Mouse (Mus musculus): ENCODE measurements at regions not wholly inside any gene's neighbourhood (a gene's known extent, or its start where the extent isn't known, plus 50 kb on each side); places are given as distances from the start of the nearest gene placed in this dataset.

DNA sequence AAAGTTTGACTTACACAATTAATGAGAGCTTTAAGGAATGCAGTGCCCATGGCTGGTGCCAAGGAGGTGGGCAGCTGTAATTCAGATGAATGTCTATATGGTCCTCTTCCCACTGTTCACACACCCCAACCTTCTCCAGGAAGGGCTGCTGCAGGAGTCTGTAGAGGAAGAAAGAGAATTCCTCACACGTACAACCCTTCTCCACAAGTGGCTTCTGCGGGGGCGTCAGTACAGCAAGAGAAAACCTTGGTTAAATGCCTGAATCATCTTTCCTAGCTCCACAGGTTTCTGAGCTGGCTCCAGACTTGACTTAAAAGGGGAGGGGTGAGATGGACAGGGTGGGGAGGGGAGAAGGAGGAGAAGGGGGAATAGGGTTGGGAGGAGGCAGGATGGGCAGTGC lies 306.3 kb downstream of the Tbc1d1 start:
- DNase-seq (ENCODE audit: low spot score): no peak

DNA sequence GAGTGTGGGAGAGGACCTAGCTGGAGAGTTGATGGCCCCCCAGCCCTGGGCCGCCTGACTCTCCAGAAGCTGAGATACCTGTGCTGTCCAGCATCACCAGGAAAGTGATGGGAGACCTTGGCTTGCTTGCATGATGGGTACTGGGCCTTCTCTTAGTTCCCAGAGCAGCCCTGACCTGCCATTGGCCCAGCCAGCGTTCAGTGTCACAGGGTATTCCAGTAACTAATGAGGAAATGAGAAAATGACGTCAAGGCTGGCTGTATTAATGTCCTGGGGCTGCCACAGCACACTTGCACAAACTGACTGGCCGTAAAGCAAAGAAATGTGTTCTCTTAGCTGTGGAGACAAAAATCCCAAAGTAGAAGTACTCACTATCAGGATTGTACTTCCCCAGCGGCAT lies 307.5 kb downstream of the Tbc1d1 start:
- DNase-seq (ENCODE audit: low spot score): no peak

DNA sequence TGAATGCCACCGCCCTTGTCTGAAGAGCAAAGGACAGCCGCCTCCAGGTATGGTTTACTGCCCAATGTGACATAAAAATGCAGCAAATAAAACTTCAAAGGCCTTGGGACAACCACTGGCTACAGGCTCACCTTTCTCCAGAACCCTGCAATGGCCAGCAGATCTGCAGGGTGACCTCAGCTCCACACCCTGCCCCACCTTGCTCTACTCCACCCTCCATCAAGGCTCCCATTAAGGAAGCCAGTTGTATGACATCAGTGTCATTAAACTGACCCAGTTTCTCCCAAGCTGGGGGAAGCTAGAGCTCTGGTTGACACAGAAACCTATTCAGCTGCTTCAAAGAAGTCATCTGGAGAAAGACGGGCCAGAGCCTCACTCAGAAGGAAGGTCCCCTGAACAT lies 310.2 kb downstream of the Tbc1d1 start:
- no peak for DNase-seq (ENCODE audit: low spot score)

DNA sequence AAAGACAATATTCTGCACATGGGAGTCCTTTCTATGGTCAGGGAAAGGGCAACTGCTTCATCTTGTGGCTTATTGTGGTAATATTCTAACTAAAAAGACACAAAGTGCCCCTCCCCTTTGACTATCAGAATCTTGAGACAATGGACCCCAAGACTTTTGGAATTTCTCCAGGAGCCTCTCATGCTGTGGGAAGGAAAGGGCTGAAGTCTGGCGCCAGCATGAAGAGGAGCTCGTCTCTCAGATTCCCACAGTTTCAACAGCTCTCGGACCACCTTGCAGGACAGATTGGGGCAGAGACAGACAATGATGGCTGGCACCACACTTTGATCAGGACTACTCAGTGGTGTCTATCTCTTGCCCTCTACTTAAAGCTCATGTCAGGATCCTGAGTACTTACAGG lies 311.8 kb downstream of the Tbc1d1 start:
- DNase-seq (ENCODE audit: low spot score): no peak

DNA sequence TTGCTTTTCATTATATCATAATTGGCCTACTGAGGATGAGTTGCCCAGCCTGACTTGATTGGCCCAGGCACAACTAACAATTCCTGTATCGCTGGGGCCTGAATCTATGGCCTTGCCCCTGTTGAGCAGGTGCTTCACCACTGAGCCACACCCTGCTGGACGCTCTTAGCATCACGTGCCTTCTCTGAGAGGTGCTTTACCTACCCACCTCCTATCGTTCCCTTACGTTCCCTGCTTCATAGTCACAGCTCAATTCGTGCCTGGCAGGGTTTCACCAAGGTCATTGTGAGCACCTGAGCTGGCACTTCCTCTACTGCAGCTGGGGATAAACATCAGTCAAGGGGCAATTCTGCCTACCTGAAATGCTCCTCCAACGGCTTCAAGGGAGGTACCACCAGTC lies 312.2 kb downstream of the Tbc1d1 start:
- DNase-seq (ENCODE audit: low spot score): no peak

DNA sequence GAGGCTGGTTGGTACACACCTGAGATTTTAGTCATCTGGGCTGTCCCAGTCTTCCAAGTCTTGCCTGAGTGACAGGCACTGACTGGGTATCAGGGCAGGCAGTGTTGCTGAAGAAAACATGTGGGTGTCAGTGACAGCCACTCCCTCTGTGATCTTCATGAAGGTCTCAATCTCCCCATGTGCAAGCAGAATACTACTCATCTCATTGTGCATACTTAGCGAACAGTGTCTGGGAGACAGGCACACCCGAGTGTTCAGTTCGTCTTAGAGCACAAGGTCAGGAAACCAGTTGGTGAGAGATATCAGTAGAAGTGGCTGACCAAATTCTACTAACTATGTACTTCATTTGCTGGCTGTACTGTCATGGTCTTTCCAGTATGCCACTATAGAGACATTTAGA lies 315.9 kb downstream of the Tbc1d1 start:
- no peak for DNase-seq (ENCODE audit: low spot score)

DNA sequence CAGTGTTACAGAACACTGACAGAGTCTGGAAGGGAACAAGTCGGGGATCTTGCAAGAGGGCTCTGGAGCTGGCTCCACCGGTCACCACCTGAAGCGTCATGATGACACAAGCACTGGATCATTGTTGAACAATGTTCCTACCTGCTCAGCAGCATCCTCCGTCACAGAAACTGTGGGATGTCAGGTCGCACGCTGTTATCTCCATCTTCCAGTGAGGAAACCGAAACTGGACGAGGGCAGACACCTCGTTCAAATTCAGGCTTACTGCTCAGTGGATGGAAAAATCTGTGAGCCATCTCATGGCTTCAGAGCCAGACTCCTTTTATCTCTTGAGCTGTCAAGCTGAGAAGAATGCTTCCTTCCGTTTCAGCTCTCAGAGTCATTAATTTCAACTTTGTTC lies 316.3 kb downstream of the Tbc1d1 start:
- DNase-seq (ENCODE audit: low spot score): no peak

DNA sequence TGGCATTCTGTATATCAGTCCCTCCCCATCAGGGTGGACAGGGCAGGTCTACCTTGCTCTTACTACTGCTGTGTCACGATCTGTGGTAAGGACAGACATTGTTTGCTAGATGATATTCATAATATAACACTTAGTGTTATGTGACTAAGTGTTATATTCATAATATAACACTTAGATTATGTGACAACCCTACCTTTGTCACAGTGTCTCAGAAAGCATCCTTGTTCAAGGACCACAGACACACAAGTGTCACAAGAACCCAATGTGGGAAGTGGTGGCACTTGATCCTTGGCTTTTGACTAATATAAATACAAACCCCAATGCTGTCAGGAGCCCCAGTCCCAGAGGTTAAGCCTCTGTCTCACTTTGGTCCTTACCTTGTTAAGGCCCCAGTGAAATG lies 318.8 kb downstream of the Tbc1d1 start:
- no peak for DNase-seq (ENCODE audit: low spot score)

DNA sequence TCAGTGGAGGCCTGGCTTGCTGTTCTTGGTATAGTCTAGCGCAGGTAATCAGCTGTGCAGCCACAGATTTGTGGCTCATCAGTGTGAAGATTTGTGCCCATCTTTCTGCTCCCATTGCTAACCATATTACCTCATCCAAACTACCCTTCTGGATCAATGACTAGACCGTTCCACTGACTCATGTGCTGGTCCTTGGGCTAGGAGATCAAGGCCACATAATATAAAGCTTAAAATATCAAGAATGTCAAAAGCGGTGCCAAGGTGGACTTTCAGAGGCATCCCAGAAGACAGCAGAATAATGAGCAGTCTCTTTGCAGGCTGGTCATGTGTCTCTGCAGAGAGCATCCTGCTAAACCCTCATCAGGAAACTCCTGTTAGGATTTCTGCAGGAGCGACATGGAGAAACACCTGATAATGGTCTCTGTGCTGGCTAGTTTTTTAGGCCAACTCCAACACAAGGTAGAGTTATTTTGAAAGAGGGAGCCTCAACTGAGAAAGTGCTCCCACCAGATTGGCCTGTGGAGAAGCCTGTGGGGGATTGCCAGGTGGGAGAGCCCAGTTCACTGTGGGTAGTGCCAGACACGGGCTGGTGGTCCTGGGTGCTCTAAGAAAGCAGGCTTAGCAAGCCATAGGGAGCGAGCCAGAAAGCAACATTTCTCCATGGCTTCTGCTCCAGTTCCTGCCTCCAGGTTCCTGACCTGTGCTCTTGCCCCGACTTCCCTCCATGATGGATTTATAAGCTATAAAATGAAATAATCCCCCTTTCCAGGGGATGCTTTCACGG lies 319.8 kb downstream of the Tbc1d1 start:
- no peak for DNase-seq (ENCODE audit: low spot score)

DNA sequence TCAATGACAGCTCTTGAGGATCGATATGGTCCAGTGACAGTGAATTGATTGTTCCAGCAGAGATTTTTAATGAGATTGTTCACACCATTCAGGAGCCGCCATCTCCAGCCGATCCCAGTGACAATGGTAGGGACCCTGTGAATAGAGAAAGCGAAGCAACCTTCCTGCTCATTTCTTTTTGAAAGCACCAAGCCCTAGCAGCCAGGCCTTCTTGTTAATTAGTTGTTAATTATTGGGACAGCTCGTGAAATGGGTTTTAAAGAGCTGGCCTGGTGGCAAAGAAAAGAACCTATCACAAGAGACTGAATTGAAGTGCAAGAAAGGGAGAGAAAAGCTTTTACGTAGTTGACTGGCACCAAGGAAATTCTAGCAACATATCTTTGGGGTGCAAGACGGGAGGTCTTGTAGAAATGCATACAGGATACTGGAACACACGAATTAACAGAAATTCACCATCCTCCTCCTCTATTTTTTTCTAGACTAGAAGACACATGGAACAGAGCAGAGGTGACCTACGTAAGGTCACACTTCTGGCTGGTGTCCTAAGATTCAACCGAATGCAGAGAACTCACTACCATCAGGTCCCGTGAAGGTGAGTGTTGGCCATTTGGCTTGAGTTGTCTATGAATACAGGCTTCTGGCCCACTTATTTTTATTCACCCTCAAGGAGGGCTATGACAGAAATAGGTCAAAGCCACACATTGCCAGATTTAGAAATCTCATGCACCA lies 320.7 kb downstream of the Tbc1d1 start:
- DNase-seq (ENCODE audit: low spot score): no peak

DNA sequence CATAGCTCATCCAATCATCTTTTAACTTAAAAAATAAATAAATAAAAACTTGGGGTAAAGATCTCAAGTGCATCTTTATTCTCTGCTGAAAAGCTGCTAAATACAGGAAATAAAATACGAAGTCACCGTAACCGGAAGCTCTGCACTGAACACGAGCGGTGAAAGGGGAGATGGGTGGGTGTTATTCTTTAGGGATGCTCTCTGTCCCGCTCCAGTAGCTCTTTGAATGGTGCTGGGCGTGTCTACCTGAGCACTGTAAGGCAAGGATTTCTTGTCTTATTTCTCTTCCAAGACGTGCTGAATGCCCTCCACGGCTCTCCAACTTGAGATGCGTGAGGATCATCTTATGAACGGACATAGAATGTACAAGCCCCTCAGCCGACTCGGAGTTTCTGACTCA lies 322.0 kb downstream of the Tbc1d1 start:
- DNase-seq (ENCODE audit: low spot score): no peak

DNA sequence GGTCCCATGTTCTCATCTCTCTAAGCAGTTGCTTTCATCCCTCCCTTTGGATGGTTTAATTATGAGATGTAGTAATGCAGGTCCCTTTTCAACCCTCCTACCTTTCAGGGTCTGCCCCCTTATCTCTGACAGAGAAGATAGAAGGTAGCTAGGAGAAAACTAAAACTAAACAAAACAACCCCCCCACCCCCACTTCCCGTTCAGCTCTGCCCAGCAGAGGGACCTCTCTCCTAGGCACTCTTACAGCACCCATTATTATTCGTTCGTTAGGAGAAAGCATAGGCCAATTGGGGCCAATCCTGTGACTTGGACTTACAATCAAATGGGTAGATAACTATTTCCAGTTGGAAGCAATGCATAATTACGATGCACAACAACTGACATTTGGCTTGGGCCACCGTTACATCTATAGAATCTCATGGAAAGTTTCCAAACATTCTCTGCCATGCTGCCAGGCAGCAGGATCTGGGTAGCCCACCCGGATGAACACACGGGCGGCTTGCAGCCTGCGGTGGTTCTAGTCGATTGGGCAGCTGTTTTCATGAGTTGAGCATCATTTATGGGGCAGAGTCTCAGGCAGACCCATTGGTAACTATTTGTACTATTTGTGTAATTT lies 322.6 kb downstream of the Tbc1d1 start:
- DNase-seq (ENCODE audit: low spot score): no peak

DNA sequence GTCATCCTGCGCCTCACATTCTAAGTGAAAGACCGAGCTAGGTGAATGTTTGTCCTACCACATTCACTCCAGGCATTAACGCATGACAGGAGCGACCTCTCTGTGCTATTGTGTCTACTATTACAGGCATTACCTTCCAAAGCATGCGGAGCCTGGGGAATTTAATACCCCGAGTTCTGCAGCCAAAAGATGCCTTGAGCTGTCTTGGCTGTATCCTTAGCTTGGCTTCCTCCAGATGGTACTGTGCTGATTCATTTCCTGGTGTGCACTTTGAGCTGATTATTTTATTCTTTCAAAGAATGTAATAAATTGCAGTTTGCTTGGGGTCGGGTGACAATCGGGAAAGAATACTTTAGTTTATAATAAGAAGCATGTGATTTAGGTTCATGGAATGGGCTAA lies 323.2 kb downstream of the Tbc1d1 start:
- no peak for DNase-seq (ENCODE audit: low spot score)

DNA sequence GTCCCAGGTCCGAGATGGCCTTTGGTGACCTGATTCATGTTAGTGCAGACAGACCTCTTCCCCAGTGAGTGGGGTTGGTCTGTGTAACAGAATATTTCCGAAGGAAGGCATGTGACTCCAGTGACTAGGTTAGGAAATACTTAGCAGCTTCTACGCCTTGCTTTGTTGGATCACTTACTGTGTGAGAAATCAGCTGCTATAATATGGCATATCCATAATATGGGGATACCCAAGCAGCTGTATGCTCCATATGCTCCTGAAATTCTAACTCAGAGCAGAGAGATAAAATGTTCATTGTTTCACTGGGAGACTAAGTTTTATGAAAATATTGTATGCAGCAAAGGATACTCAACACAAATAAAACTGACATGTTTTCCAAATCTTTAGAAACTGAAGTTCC lies 318.1 kb upstream of the Klf3 start:
- no peak for DNase-seq (ENCODE audit: low spot score)

DNA sequence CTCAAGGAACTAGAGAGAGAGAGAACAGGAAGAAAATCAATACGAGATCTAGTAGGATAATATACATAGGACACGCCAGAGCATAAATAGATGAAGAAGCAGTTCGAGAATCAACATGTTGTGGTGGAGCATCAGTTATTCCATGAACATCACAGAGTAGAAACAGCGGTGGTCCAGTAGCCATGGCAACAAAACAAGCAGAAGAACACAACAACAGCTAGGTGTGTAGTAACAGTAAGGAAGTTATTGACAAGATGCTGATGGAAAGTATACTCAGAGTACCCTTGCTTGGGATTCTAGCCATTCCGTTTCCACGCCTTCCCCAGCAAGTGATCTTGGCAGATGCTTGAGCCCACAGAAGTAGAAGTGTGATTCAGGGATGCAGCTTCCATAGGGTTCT lies 317.3 kb upstream of the Klf3 start:
- DNase-seq (ENCODE audit: low spot score): no peak

DNA sequence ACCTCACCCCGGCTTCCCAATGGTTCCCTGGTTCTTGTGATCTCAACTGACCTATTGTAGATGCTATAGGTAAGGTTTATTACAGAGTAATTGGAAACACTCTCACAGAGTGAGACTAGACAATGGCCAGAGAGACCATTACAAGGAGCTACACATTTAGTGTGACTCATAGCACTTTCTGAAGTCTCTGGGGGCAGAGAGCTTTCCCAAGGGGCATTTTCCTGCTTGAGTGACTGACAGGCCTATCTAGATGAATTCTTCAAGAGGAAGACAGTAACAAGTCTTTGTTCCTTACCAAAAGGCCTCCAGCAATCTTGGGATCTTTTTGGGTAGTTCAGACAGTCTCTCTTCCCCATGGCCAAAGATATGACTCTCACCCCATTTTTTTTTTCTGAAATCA lies 316.4 kb upstream of the Klf3 start:
- no peak for DNase-seq (ENCODE audit: low spot score)

DNA sequence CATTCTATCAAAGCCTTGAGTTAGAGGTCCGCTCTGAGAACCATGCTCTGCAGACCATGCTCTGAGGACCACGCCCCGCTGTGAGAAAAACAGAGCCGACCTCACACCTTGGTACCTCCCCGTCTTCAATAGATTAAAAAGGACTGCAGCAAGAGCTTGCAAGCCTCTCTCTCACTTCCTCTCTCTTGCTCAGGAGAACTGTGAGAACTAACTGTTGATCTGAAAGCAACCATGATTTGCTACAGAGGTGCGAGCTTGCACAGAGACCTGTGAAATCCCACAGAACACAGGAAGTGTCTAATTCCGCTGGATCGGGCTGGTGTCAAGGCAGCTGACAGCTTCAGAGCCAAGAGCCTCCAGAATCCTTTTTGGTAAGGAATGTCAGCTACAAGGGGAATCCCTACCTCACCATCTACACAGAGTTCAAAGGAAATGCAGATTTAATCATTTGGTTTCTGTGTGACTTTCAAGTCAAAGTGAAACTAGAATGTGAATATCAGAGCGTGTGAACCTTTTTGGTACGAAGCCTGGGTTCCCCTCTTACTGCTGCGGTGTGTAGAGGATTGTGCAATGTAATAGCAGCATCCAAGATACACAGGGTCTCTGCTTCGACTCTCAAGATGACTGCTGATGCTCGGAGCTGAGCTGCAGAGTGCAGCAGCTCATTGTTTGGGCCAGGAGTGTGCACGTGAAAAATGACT lies 315.3 kb upstream of the Klf3 start:
- no peak for DNase-seq (ENCODE audit: low spot score)

DNA sequence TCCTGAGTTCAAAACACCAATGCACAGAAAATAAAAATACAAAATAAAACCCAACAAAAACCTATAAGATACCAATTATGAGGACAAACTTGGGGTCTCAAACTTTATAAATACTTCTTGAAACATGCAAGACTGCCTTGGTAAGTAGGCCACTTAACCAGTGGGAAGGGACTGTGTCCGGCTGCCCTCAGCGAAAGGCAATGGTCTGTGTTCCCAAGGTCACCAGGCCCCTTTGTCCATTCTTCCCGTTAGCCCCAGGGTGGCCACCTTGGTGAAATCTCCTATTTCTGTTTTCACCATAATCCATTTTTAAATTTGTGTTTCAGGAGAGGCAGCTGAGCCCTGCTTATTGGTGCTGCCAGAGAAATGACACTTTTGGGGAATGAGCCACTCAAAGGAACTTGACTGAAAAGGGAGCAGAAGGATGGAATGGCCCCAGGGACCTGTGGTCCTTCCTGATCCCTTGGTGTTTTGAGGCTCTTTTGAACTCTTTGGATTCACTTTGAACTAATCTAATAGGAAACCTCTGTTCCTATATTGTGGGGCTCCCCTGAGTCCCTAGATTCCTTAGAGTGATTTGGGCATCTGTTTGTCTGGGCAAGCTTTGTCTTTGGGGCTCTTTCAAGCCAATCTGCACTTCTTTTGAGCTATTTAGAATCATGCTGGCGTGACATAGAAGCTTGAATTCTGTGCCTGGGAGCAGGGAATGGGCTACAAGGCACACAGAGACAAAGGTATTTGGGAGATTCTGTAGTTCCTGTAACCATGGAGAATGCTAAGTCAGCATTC lies 313.3 kb upstream of the Klf3 start:
- DNase-seq (ENCODE audit: low spot score): no peak

DNA sequence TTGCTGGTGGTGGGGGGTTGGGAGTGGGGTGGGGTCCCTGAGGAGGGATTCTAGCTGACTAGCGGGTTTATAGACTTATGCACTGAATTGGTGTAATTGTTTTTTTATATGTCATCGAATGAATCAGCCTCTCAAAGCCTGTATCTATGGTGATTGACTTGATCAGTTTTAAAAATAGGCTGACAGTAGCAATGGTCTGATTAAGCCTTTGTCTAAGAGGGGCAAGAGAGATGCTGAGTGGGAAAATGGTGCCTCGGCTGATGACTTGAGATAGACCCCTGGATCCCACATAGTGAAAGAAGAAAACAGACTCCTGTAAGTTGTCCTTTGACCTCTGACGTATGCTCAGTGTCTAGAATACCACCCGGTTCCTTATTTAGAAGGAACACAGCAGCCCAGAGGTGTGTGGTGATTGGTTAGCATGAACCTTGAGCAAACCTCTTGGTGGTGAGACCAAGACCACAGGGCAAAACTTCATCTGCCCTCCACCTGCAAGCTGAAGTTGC lies 312.7 kb upstream of the Klf3 start:
- DNase-seq (ENCODE audit: low spot score): no peak

DNA sequence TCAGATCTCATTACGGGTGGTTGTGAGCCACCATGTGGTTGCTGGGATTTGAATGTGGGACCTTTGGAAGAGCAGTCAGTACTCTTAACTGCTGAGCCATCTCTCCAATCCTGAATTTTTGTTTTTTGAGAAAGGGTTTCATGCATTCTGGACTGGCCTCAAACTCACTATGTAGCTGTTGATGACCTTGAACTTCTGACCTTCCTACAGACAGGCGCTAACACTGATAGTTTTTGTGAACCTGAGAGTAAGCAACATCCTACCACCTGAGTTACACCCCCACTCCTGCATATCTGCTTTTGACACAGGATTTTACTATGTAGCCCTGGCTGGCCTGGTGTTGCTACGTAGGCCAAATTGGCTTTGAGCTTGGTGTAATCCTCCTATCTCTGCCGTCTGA lies 308.8 kb upstream of the Klf3 start:
- no peak for DNase-seq (ENCODE audit: low spot score)

DNA sequence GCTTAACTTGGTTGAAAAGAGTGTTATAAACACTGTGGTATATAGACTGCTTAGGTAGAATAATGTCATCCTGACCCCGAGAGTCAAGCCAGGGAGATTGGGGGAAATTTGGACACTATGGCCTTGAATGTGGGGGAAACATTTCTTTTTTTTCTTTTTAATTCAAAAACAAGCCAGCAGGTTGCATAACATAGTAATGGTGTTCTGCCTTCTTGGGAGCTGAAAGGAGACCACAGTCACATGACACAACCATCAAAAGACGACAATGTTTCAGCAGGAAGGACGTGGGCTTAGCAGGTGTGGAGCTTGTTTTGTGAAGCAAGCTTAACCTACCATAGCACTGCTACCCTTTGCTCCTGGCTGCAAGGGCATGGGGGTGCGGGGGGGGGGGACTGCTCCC lies 306.3 kb upstream of the Klf3 start:
- no peak for DNase-seq (ENCODE audit: low spot score)

DNA sequence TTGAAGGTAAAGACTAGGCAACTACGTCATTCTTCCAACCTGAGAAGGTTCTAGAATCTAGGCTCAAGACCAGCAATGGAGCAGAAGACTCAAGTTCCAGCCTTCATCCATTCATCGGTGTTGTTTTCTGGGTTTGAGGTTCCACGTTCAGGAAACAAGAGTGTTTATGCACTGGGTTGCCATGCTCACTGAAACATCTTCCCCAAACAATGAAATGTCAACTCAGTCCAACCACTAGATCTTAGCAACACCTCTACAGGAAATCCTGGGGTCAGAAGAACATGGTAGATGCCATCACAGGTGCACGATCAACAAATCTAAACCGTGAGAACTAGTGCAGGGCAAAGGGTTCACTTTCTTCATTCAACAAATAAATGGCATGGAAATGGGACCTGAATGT lies 304.8 kb upstream of the Klf3 start:
- DNase-seq (ENCODE audit: low spot score): no peak
